ENCODE assay signal across 21 mouse cellular contexts in the genomic region with DNA sequence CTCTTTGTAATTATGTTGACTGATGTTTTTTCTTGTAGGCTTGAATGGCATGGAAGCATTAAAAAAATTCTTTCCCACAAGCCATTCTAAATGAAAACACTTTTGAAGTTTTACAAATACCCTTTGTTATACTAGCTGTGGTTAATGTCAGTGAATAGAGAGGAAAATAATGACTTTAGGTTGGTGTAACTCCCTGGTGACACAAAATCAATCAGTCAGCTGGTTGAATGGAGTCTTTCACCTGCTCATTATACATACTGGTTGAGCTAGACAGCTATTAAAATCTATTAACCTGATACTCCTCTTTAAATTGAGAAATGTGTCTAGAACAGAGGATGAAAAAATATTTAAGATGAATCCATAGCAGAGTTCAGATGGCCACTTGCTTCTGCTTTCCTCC.
"Had no signal": no experiment of that assay in that cellular context is flagged by ENCODE, and none has a peak within 500 bp of the region (broad histone marks: within the 10 kb centered on the region; RNA-seq: fewer than 3 reads in every experiment).

No protein-coding gene starts in this region.

- ATAC-seq: liver, postnatal 0 days; lung, postnatal 0 days; midbrain, embryonic 15.5 days had no signal

- H3K4me2 ChIP-seq: kidney, embryonic 15.5 days; limb, embryonic 12.5 days; limb, embryonic 15.5 days; liver, embryonic 11.5 days; lung, embryonic 14.5 days; midbrain, embryonic 11.5 days; midbrain, embryonic 15.5 days; neural tube, embryonic 13.5 days; stomach, embryonic 15.5 days had no signal

- H3K9me3 ChIP-seq: kidney, embryonic 15.5 days; limb, embryonic 12.5 days; limb, embryonic 15.5 days; megakaryocyte, embryonic 14.5 days; midbrain, embryonic 15.5 days; neural tube, embryonic 13.5 days; stomach, embryonic 15.5 days had no signal

- H3K9ac ChIP-seq: kidney, embryonic 15.5 days; limb, embryonic 12.5 days; limb, embryonic 15.5 days; liver, embryonic 14.5 days; liver, postnatal 0 days; lung, embryonic 14.5 days; midbrain, embryonic 15.5 days; neural tube, embryonic 13.5 days; stomach, embryonic 15.5 days had no signal

- H3K4me1 ChIP-seq: kidney, embryonic 15.5 days; limb, embryonic 12.5 days; limb, embryonic 15.5 days; megakaryocyte, embryonic 14.5 days; midbrain, embryonic 15.5 days; neural tube, embryonic 13.5 days; stomach, embryonic 15.5 days had no signal

- H3K27ac ChIP-seq: kidney, embryonic 15.5 days; limb, embryonic 12.5 days; limb, embryonic 15.5 days; liver, embryonic 14.5 days; midbrain, embryonic 15.5 days; neural tube, embryonic 13.5 days; stomach, embryonic 15.5 days had no signal

- H3K4me3 ChIP-seq: kidney, embryonic 15.5 days; limb, embryonic 12.5 days; limb, embryonic 15.5 days; megakaryocyte, embryonic 14.5 days; midbrain, embryonic 15.5 days; myocyte; neural tube, embryonic 13.5 days; stomach, embryonic 15.5 days had no signal

- DNase-seq: kidney, adult 8-10 months; kidney, postnatal 10 days; kidney, postnatal 36 days; left cerebral cortex, postnatal 4 days; liver, postnatal 0 days; lung, embryonic 14.5 days; right cerebral cortex, postnatal 25 days; spleen, adult 18-20 months; thymus, postnatal 25 days had no signal

- H3K27me3 ChIP-seq: kidney, embryonic 15.5 days; limb, embryonic 12.5 days; limb, embryonic 15.5 days; megakaryocyte, embryonic 14.5 days; midbrain, embryonic 15.5 days; neural tube, embryonic 13.5 days; stomach, embryonic 15.5 days had no signal

- H3K36me3 ChIP-seq: kidney, embryonic 15.5 days; limb, embryonic 12.5 days; limb, embryonic 15.5 days; midbrain, embryonic 15.5 days; neural tube, embryonic 13.5 days; stomach, embryonic 15.5 days had no signal
